Mouse (Mus musculus): ENCODE data around the gene Gm20765. TPM values are rescaled to one million over a fixed set of nuclear protein-coding genes. Genes with fewer than 3 reads are reported as not detected.
"Not testable (repeated sequence)": the region's sequence is repeated elsewhere in the genome, so short reads cannot be mapped to it uniquely, and the experiment has no call there.

Gene Gm20765
- polyA plus RNA-seq (2015; fragmentation: Nextera tagmentation; extraction: Ambion mirVana), result not detected in 2 replicates

GRCm38 (mm10) chr10:104185233-104185632 lies at the start of gene Gm20765:
Gene Gm20765, plus strand, starts transcription at chr10:104185533.
- not testable (repeated sequence) for DNase-seq (ENCODE audit: low spot score)

DNA sequence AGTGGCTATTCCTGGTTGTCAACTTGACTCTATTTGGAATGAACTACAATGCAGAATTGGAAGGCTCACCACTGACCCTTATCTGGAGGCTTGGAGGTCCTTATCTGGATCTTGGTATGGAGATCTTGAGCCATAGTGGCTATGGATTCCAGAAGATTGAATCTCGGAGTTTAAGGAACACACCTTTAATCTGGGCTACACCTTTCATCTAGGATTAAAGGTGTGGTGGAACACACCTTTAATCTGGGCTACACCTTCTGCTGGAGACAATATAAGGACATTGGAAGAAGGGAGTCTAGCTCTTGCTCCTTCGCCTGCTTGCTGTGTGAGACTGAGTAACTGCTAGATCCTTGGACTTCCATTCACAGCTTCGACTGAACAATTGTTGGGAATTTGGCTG lies 42.6 kb upstream of the Gm20765 start, which contains the start of gene Gm21293:
TSS of gene Gm21293 (plus strand) at position 301 of the 400 bp plus-strand sequence.
- not testable (repeated sequence) for DNase-seq (ENCODE audit: low spot score)

GRCm38 (mm10) chr10:104151197-104151596 lies 34.1 kb upstream of the Gm20765 start, which contains the start of gene Gm6763:
Gene Gm6763, plus strand, starts transcription at chr10:104151497.
- DNase-seq (ENCODE audit: low spot score), result not testable (repeated sequence)

GRCm38 (mm10) chr10:104159706-104160105 lies 25.6 kb upstream of the Gm20765 start, which contains the start of gene Gm8764:
Gene Gm8764, plus strand, starts transcription at chr10:104160006.
- DNase-seq (ENCODE audit: low spot score), result not testable (repeated sequence)

GRCm38 (mm10) chr10:104168215-104168614 lies 17.1 kb upstream of the Gm20765 start, which contains the start of gene Gm21304:
Gene Gm21304, plus strand, starts transcription at chr10:104168515.
- not testable (repeated sequence) for DNase-seq (ENCODE audit: low spot score)

DNA sequence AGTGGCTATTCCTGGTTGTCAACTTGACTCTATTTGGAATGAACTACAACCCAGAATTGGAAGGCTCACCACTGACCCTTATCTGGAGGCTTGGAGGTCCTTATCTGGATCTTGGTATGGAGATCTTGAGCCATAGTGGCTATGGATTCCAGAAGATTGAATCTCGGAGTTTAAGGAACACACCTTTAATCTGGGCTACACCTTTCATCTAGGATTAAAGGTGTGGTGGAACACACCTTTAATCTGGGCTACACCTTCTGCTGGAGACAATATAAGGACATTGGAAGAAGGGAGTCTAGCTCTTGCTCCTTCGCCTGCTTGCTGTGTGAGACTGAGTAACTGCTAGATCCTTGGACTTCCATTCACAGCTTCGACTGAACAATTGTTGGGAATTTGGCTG lies 8.6 kb upstream of the Gm20765 start, which contains the start of gene Gm21312:
TSS of gene Gm21312 (plus strand) at position 301 of the 400 bp plus-strand sequence.
- DNase-seq (ENCODE audit: low spot score), result not testable (repeated sequence)

- DNase-seq (ENCODE audit: low spot score), result not testable (repeated sequence)
Observed at GRCm38 (mm10) chr10:104193742-104194141, 8.4 kb downstream of the Gm20765 start, which contains the start of gene Gm4340. Gene Gm4340, plus strand, starts transcription at chr10:104194042.

- DNase-seq (ENCODE audit: low spot score), result no peak
Observed at GRCm38 (mm10) chr10:104209655-104210054, 24.3 kb downstream of the Gm20765 start.

DNA sequence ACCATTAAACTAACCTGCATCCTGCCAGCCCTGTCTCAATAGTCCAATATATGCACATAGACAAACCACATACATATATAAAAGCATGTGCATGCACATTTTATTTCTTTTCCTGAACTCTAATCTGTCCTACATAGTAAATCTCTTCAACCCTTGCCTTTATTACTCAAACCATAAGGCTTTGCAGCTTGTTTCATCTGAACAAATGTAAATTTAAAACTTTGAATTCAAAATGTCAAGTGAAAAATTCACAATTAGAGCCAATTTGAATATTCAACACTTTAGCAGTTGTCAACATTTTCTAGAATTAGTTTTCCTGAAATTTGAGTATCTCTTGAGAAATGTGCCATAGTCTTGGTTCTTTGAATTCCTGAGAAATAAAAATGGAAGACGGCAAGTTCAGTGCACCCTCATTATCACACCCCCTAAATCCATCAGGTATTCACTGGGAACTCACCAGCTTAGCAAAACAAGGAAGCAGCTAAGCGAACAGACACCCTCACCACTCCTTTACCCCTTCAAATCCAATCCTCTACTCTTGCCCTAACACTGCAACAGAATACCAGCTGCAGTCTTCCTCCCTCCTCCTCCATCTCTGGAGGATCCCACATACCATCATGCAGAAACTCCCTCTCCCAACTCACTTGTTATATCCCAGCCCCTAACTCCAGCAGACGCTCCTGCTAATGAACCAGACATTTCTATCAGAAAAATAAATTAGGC lies 25.1 kb downstream of the Gm20765 start:
- no peak for DNase-seq (ENCODE audit: low spot score)

GRCm38 (mm10) chr10:104214527-104214926 lies 29.2 kb downstream of the Gm20765 start:
- no peak for DNase-seq (ENCODE audit: low spot score)

DNA sequence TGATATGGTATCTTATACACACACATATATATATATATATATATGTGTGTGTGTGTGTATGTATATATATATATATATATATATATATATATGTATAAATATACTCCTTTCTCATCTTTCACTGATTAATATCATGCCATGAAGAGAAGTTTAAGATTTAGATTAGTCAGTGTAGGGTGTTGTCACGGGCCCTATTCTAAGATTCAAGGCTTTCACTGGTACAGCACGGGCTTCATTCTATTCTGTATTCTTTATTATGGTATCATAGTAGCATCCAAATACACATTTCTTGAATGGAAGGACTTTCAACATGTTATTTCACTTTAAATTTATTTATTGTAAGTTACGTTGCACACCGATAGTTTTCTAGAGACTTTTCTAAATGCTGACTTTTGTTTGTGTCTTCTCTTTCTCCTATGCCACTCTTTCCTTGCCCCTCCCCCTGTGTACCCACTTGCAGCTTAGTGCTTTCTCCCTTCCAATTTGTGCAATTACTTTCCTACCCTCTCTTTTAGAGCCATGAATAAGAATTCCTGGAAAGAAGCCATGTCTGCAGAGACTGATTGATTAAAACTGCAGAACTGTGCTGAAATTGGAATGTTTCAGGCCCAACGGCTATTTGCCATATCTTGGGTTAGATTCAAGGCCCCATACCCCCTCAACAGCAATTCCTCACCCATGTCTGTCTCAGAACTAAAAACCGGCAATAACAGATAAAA lies 35.1 kb downstream of the Gm20765 start:
- no peak for DNase-seq (ENCODE audit: low spot score)

Other genes starting within 250 kb of the Gm20765 start
- not detected in 2 replicates for gene Gm21293, start 42.5 kb upstream of the Gm20765 start, polyA plus RNA-seq (2015; fragmentation: Nextera tagmentation; extraction: Ambion mirVana)
- gene Gm6763, start 34.0 kb upstream of the Gm20765 start, polyA plus RNA-seq (2015; fragmentation: Nextera tagmentation; extraction: Ambion mirVana), result not detected in 2 replicates
- not detected in 2 replicates for gene Gm8764, start 25.5 kb upstream of the Gm20765 start, polyA plus RNA-seq (2015; fragmentation: Nextera tagmentation; extraction: Ambion mirVana)
- gene Gm21304, start 17.0 kb upstream of the Gm20765 start, polyA plus RNA-seq (2015; fragmentation: Nextera tagmentation; extraction: Ambion mirVana), result not detected in 2 replicates
- gene Gm21312, start 8.5 kb upstream of the Gm20765 start, polyA plus RNA-seq (2015; fragmentation: Nextera tagmentation; extraction: Ambion mirVana), result not detected in 2 replicates
- not detected in 2 replicates for gene Gm4340, start 8.5 kb downstream of the Gm20765 start, polyA plus RNA-seq (2015; fragmentation: Nextera tagmentation; extraction: Ambion mirVana)

All from thymus, postnatal 0 days (tissue).